Mouse (Mus musculus): ENCODE measurements around the gene Nlrc5. TPM values are rescaled to one million over a fixed set of nuclear protein-coding genes. Genes with fewer than 3 reads are reported as not detected.

Nlrc5 gene
- polyA plus RNA-seq, 1 experiment from 2014 or later = 0.50 TPM

DNA sequence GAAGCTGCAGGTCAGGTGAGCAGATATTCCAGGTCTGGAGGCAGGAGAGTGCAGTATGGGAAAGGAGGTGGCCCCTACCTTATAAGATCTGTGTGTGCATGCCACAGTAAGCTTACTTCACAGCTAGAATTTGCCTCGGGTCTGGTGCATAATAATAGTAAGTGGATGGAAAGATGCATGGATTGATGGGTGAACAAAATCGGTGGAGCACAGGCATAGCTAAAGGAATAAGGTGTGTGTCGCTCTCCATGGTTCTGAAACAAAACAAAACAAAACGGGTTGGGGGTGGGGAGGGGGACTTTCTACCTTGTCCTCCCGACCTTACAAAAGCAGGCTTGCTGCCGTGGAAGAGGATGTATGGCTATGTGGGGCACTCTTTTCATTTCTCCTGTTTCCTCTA is 47.9 kb downstream of the Nlrc5 start:
- 4% methylated on average over 6 of the region's 6 CpGs for WGBS
- Histone ChIP-seq H3K27ac (ENCODE audit: low read depth, low read length) (no peak overlapping the region), H3K27me3 (replicated peaks; ENCODE audit: control insufficient read depth, insufficient read depth, low read length) (0 out of 2 replicates have a peak, but pooled peaks cover 3% of the 10 kb centered on the region), H3K9me3 (ENCODE audit: control insufficient read depth) (no peaks in the 10 kb centered on the region), H3K4me2 (replicated peaks; ENCODE audit: low read depth) (no peak overlapping the region), H3K36me3 (ENCODE audit: control insufficient read depth, insufficient read depth) (no peaks in the 10 kb centered on the region), H3K9ac (ENCODE audit: low read depth, low read length) (no peak overlapping the region), H3K4me1 (replicated peaks; ENCODE audit: control insufficient read depth, insufficient read depth, low read length) (no peaks in the 10 kb centered on the region), H3K4me3 (ENCODE audit: low read depth, low read length) (no peak overlapping the region)
- ATAC-seq = no peak
- TF ChIP-seq CTCF (IDR thresholded peaks at IDR 0.05; ENCODE audit: low read depth) = no peak

DNA sequence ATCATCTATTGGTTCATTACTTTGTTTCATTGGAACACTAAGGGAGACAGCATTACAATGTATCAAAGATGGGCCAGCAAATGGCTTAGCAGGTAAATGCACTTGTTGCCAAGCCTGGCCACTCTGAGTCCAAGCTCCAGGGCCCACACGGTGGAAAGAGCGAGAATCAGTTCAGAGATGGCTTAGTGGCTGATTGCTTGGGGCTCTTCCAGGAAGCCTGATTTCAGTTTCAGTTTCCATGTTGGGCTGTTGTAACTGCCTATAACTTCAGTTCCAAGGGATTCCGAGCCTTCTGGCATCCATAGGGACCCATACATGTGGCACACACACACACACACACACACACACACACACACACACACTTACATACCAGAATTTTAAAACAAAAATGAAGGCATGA is 51.1 kb downstream of the Nlrc5 start:
- no peak overlapping the region for H3K4me3 ChIP-seq (ENCODE audit: low read depth, low read length)
- H3K9me3 ChIP-seq (ENCODE audit: control insufficient read depth) = no peaks in the 10 kb centered on the region
- no peak overlapping the region for H3K9ac ChIP-seq (ENCODE audit: low read depth, low read length)
- 0 out of 2 replicates have a peak, but pooled peaks cover 3% of the 10 kb centered on the region for H3K27me3 ChIP-seq (replicated peaks; ENCODE audit: control insufficient read depth, insufficient read depth, low read length)
- H3K36me3 ChIP-seq (ENCODE audit: control insufficient read depth, insufficient read depth) = no peaks in the 10 kb centered on the region
- no peak for TF ChIP-seq CTCF (IDR thresholded peaks at IDR 0.05; ENCODE audit: low read depth)
- 33% methylated on average over 3 of the region's 3 CpGs for WGBS
- H3K4me1 ChIP-seq (replicated peaks; ENCODE audit: control insufficient read depth, insufficient read depth, low read length) = no peaks in the 10 kb centered on the region
- ATAC-seq = 0 out of 2 replicates have a peak, but pooled peaks have one; percentile 23
- no peak overlapping the region for H3K27ac ChIP-seq (ENCODE audit: low read depth, low read length)
- H3K4me2 ChIP-seq (replicated peaks; ENCODE audit: low read depth) = peak overlapping the region; percentile 44

DNA sequence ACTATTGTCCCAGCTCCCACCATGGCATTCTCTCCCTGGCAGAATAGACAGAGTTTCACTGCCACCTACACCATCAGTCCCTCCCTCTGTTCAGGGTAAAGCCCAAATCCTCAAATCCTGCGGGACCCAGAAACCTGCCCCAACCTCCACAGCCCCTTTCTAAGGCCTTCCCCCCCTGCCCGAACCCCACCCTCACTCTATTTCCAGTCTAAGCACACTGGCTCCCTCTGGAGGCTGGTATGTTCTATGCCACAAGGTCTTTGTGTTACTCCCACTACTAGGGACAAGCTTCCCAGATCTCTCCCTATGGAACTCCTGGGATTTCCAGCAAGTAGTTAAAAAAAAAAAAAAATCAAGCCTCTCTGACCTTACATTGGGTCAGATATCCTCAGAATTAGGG is 51.7 kb downstream of the Nlrc5 start:
- no peak overlapping the region for H3K4me3 ChIP-seq (ENCODE audit: low read depth, low read length)
- no peaks in the 10 kb centered on the region for H3K36me3 ChIP-seq (ENCODE audit: control insufficient read depth, insufficient read depth)
- WGBS = 10% methylated on average over 2 of the region's 2 CpGs
- no peak overlapping the region for H3K27ac ChIP-seq (ENCODE audit: low read depth, low read length)
- ATAC-seq = peak; percentile 46; the same call in 1 of the 2 replicates
- 0 out of 2 replicates have a peak, but pooled peaks cover 3% of the 10 kb centered on the region for H3K27me3 ChIP-seq (replicated peaks; ENCODE audit: control insufficient read depth, insufficient read depth, low read length)
- peak overlapping the region; percentile 44 for H3K4me2 ChIP-seq (replicated peaks; ENCODE audit: low read depth)
- TF ChIP-seq CTCF (IDR thresholded peaks at IDR 0.05; ENCODE audit: low read depth) = peak; percentile 82
- no peaks in the 10 kb centered on the region for H3K9me3 ChIP-seq (ENCODE audit: control insufficient read depth)
- no peak overlapping the region for H3K9ac ChIP-seq (ENCODE audit: low read depth, low read length)
- no peaks in the 10 kb centered on the region for H3K4me1 ChIP-seq (replicated peaks; ENCODE audit: control insufficient read depth, insufficient read depth, low read length)

DNA sequence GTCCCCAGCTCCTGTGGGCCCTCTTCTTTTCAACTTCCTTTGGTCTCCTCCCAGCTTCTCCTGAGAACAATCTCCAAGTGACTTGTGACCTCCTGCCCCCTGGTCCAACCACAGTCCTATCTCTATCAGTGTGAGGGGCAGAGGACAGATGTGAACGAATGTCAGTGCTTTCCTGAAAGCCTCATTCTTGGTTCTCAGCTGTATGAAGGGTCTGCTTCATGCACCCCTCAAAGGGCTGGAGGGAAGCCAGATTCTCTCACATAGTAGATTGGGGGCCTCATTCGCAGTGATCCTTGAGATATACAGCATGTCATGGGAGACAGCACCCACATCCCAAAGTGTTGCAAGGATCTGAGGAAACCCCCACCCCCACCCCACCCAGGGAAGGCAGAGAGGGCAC is 53.9 kb downstream of the Nlrc5 start:
- ATAC-seq = no peak
- Histone ChIP-seq H3K27ac (ENCODE audit: low read depth, low read length) (no peak overlapping the region), H3K9ac (ENCODE audit: low read depth, low read length) (no peak overlapping the region), H3K36me3 (ENCODE audit: control insufficient read depth, insufficient read depth) (no peaks in the 10 kb centered on the region), H3K4me3 (ENCODE audit: low read depth, low read length) (no peak overlapping the region), H3K4me2 (replicated peaks; ENCODE audit: low read depth) (no peak overlapping the region), H3K9me3 (ENCODE audit: control insufficient read depth) (no peaks in the 10 kb centered on the region), H3K4me1 (replicated peaks; ENCODE audit: control insufficient read depth, insufficient read depth, low read length) (no peaks in the 10 kb centered on the region), H3K27me3 (replicated peaks; ENCODE audit: control insufficient read depth, insufficient read depth, low read length) (no peaks in the 10 kb centered on the region)
- no peak for TF ChIP-seq CTCF (IDR thresholded peaks at IDR 0.05; ENCODE audit: low read depth)
- 60% methylated on average over 2 of the region's 2 CpGs for WGBS

DNA sequence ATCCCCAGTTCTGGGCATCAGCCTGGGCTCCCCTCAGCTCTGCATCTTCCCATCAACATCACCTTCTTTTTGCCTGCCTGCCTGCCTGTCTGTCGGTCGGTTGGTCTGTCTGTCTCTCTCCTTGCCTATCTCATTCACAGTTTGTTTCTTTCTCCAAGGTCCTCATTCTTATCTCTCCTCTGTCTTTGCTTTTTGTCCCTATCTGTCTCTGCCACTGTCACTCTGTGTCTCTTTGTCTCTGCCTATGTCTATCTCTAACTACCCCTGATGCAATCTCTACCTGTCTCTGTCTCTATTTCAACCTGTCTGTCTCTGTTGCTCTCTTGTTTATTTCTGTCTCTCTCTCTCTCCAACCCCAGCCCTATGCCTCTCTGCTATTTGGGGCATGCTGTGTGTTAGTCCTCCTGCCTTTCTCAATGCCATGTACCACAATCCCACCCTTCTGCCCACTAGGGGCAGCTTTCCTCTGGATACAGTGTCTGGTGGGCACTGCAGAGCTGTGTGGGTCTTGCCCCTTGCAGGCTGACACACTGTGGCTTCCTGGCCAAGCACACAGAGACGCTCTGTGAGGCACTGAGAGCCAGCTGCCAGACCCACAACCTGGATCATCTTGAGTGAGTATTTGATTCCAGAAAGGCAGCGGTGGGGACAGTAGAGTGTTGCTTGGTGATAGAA is 55.8 kb downstream of the Nlrc5 start:
- Histone ChIP-seq H3K27me3 (replicated peaks; ENCODE audit: control insufficient read depth, insufficient read depth, low read length) (no peaks in the 10 kb centered on the region), H3K4me3 (ENCODE audit: low read depth, low read length) (no peak overlapping the region), H3K27ac (ENCODE audit: low read depth, low read length) (no peak overlapping the region), H3K9me3 (ENCODE audit: control insufficient read depth) (no peaks in the 10 kb centered on the region), H3K4me1 (replicated peaks; ENCODE audit: control insufficient read depth, insufficient read depth, low read length) (no peaks in the 10 kb centered on the region), H3K36me3 (ENCODE audit: control insufficient read depth, insufficient read depth) (no peaks in the 10 kb centered on the region), H3K4me2 (replicated peaks; ENCODE audit: low read depth) (no peak overlapping the region), H3K9ac (ENCODE audit: low read depth, low read length) (no peak overlapping the region)
- ATAC-seq = no peak
- 58% methylated on average over 4 of the region's 4 CpGs for WGBS
- TF ChIP-seq CTCF (IDR thresholded peaks at IDR 0.05; ENCODE audit: low read depth) = peak; percentile 37

DNA sequence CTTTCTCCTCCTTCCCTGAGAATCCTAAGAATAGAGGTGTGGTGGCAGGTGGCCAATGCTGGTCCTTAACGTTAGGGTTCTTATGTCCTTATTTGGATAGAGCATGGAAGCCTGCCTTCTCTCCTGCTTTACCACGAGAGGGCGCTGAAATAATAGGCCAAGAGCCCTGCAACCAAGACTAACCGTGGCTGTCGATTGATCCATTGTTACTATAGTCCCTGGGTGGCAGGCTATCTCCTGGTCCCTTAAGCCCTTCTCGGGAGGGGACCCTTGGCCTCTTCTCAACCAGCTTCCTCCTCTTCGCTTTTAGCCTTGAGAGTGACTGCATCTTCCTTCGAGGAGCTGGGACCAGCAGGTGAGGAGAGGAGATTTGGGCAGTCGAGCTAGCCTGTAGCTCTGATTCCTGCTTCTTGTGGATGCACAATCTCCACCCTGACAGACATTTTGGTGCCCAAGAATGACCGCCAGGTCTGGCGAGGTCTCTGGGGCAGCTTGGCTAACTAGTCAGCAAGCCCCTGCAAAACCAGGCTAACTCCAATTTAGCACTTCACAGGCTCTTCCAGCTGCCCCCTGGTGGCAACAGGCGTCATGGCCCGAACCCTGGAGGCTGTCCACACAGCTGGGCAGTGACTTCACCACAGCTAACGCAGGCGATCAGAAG is 58.0 kb downstream of the Nlrc5 start:
- H3K4me2 ChIP-seq (replicated peaks; ENCODE audit: low read depth) = peak overlapping the region; percentile 62
- 8% methylated on average over 15 of the region's 15 CpGs for WGBS
- no peak overlapping the region for H3K9ac ChIP-seq (ENCODE audit: low read depth, low read length)
- H3K4me3 ChIP-seq (ENCODE audit: low read depth, low read length) = 0 out of 2 replicates have a peak overlapping the region, but pooled peaks have one; percentile 11
- no peaks in the 10 kb centered on the region for H3K4me1 ChIP-seq (replicated peaks; ENCODE audit: control insufficient read depth, insufficient read depth, low read length)
- H3K9me3 ChIP-seq (ENCODE audit: control insufficient read depth) = no peaks in the 10 kb centered on the region
- peak; percentile 87 for TF ChIP-seq CTCF (IDR thresholded peaks at IDR 0.05; ENCODE audit: low read depth)
- H3K36me3 ChIP-seq (ENCODE audit: control insufficient read depth, insufficient read depth) = no peaks in the 10 kb centered on the region
- no peaks in the 10 kb centered on the region for H3K27me3 ChIP-seq (replicated peaks; ENCODE audit: control insufficient read depth, insufficient read depth, low read length)
- no peak overlapping the region for H3K27ac ChIP-seq (ENCODE audit: low read depth, low read length)
- ATAC-seq = peak; percentile 74
